In genomic region chr11:33958713-33959112, GRCm38 (mm10) we compare ENCODE assay signal across 10 mouse cellular contexts. TPM values are rescaled to one million over a fixed set of nuclear protein-coding genes. Genes with fewer than 3 reads are reported as not detected.
A peak's percentile ranks its signal among the peaks of the same experiment; 100 is the strongest.
DNase-seq lines count a peak whose midpoint lies in the region; TF ChIP-seq lines count a peak whose summit lies in the region.
"Had no signal": no experiment of that assay in that cellular context is flagged by ENCODE, and none has a peak within 500 bp of the region (broad histone marks: within the 10 kb centered on the region; RNA-seq: fewer than 3 reads in every experiment).

No protein-coding gene starts in this region.

- peak; percentile 19 to 53 for DNase-seq in cerebellum, postnatal 14 days
- DNase-seq in cerebellum, adult 2 months: no peak
- peak; percentile 30 for DNase-seq in left cerebral cortex, postnatal 4 days
- DNase-seq in left cerebral cortex, postnatal 36 days (ENCODE audit: low spot score in 2 of 2): no peak
- DNase-seq in gastrocnemius, postnatal 14 days: peak; percentile 46
- DNase-seq in mesoderm, embryonic 11.5 days (ENCODE audit: low read depth, low spot score): peak; percentile 27
- DNase-seq in forebrain, embryonic 10.5 days (ENCODE audit: extremely low spot score, low spot score): no peak

- intact Hi-C loops in left cerebral cortex, postnatal 4 days (cut with DNase I): no loop called here
- intact Hi-C loops in left cerebral cortex, postnatal 36 days (cut with DNase I): no loop called here
- intact Hi-C loops in gastrocnemius, postnatal 14 days (cut with DNase I; ENCODE audit: low total_unique reads): no loop called here

- H3K27ac ChIP-seq in cerebellum, adult 2 months (ENCODE audit: insufficient read depth, low read length): no peak overlapping the region
- no peak overlapping the region for H3K27ac ChIP-seq in forebrain, embryonic 10.5 days
- H3K27ac ChIP-seq: limb, embryonic 12.5 days had no signal

- H3K9me3 ChIP-seq in E14TG2a.4 (ENCODE audit: low read length): peaks cover 14% of the 10 kb centered on the region
- no peaks in the 10 kb centered on the region for H3K9me3 ChIP-seq in forebrain, embryonic 10.5 days
- H3K9me3 ChIP-seq: limb, embryonic 12.5 days had no signal

- H3K27me3 ChIP-seq in cerebellum, adult 2 months (ENCODE audit: control insufficient read depth, insufficient read depth, low read length): no peaks in the 10 kb centered on the region; the same call in 1 of the 2 replicates
- peaks cover 17% of the 10 kb centered on the region; the same call in 1 of the 2 replicates for H3K27me3 ChIP-seq in E14TG2a.4 (ENCODE audit: insufficient read depth, low read length)
- H3K27me3 ChIP-seq in forebrain, embryonic 10.5 days (ENCODE audit: poor library complexity, severe bottlenecking): no peaks in the 10 kb centered on the region
- H3K27me3 ChIP-seq: limb, embryonic 12.5 days had no signal

- no peak for TF ChIP-seq CTCF in cerebellum, adult 2 months (IDR thresholded peaks at IDR 0.05; ENCODE audit: borderline replicate concordance, insufficient read depth, low read depth, low read length)
- peak; percentile 41 for TF ChIP-seq CTCF in E14TG2a.4 (conservative IDR thresholded peaks at IDR 0.05; ENCODE audit: low read length)

- no peak for TF ChIP-seq POLR2A in cerebellum, adult 2 months (IDR thresholded peaks at IDR 0.05; ENCODE audit: borderline replicate concordance, insufficient read depth, low read length)

- no peak overlapping the region for H3K4me3 ChIP-seq in cerebellum, adult 2 months (replicated peaks; ENCODE audit: insufficient read depth, low read depth, low read length)
- no peak overlapping the region for H3K4me3 ChIP-seq in E14TG2a.4 (replicated peaks; ENCODE audit: low read length)
- no peak overlapping the region for H3K4me3 ChIP-seq in forebrain, embryonic 10.5 days
- H3K4me3 ChIP-seq: limb, embryonic 12.5 days had no signal

- 87% methylated on average over 8 of the region's 8 CpGs for WGBS in cerebellum, adult 2 months
- WGBS in forebrain, embryonic 10.5 days: 82% methylated on average over 8 of the region's 8 CpGs

- H3K36me3 ChIP-seq in E14TG2a.4 (ENCODE audit: insufficient read depth, low read length): no peaks in the 10 kb centered on the region
- no peaks in the 10 kb centered on the region for H3K36me3 ChIP-seq in forebrain, embryonic 10.5 days (replicated peaks)
- H3K36me3 ChIP-seq: limb, embryonic 12.5 days had no signal

- no peaks in the 10 kb centered on the region for H3K4me1 ChIP-seq in cerebellum, adult 2 months (ENCODE audit: control insufficient read depth, insufficient read depth, low read length)
- peaks cover 14% of the 10 kb centered on the region; the same call in 1 of the 2 replicates for H3K4me1 ChIP-seq in E14TG2a.4 (replicated peaks; ENCODE audit: low read depth, low read length)
- peaks cover 10% of the 10 kb centered on the region; the same call in 1 of the 2 replicates for H3K4me1 ChIP-seq in forebrain, embryonic 10.5 days

RNA-seq across cellular contexts. Expression of gene Kcnmb1, which starts 4.1 kb away (rescaled TPM):
- 0.52 and 0.62 TPM in 2 replicates for polyA plus RNA-seq in cerebellum, adult 2 months (2012; rRNA removed)
- total RNA-seq in left cerebral cortex, postnatal 4 days (2021): under 1 TPM; 0.24 to 0.26 TPM
- total RNA-seq in left cerebral cortex, postnatal 36 days (2021): under 1 TPM; 0.32 to 0.43 TPM
- total RNA-seq in gastrocnemius, postnatal 14 days (2021): under 1 TPM; 0.13 to 0.29 TPM
- polyA plus RNA-seq in forebrain, embryonic 10.5 days (2016; fragmentation: Nextera tagmentation; extraction: Ambion mirVana): 0.04 and 0.09 TPM in 2 replicates
- total RNA-seq: neutrophil, adult 5-6 weeks had no signal

RNA-seq across cellular contexts. Expression of gene Kcnip1, which starts 34.2 kb away (rescaled TPM):
- 78.8 and 84.2 TPM in 2 replicates for polyA plus RNA-seq in cerebellum, adult 2 months (2012; rRNA removed)
- total RNA-seq in left cerebral cortex, postnatal 4 days (2021): 10 to 100 TPM; 35.8 to 43.5 TPM
- total RNA-seq in left cerebral cortex, postnatal 36 days (2021): 10 to 100 TPM; 28.4 to 31.4 TPM
- total RNA-seq in gastrocnemius, postnatal 14 days (2021): under 1 TPM in 1 of 2 experiments, not detected in 1; 0.20 TPM
- polyA plus RNA-seq in forebrain, embryonic 10.5 days (2016; fragmentation: Nextera tagmentation; extraction: Ambion mirVana): 3.5 and 3.7 TPM in 2 replicates
- total RNA-seq: neutrophil, adult 5-6 weeks had no signal

Comparison
In these comparisons a context has a peak if more than half of its experiments do, and no peak if none do; other contexts are left out.
1. DNase-seq: peak in cerebellum, postnatal 14 days (2 of 2), left cerebral cortex, postnatal 4 days (single experiment), gastrocnemius, postnatal 14 days (single experiment) and mesoderm, embryonic 11.5 days (single experiment); none in cerebellum, adult 2 months (0 of 2), left cerebral cortex, postnatal 36 days (0 of 2) and forebrain, embryonic 10.5 days (single experiment).
2. RNA of gene Kcnip1, which starts 34.2 kb away (total RNA-seq): 35.8 to 43.5 TPM in left cerebral cortex, postnatal 4 days and 28.4 to 31.4 TPM in left cerebral cortex, postnatal 36 days; 0.20 TPM in gastrocnemius, postnatal 14 days; every median in the first group is over 10 times any median in the second.